Mouse (Mus musculus): ENCODE measurements around the gene Nod2. TPM values are rescaled to one million over a fixed set of nuclear protein-coding genes. Genes with fewer than 3 reads are reported as not detected.

The Nod2 gene
- polyA plus RNA-seq, 1 experiment from 2014 or later, result 0.38 TPM

GRCm38 (mm10) chr8:88689151-88689550 lies 42.0 kb downstream of the Nod2 start:
- no peak overlapping the region for H3K9ac ChIP-seq (ENCODE audit: low read depth, low read length)
- no peak for DNase-seq (ENCODE audit: low spot score)
- H3K27ac ChIP-seq, result no peak overlapping the region
- no peaks in the 10 kb centered on the region for H3K36me3 ChIP-seq (ENCODE audit: insufficient read depth, low read length)
- no peak overlapping the region for H3K4me2 ChIP-seq (ENCODE audit: low read length)
- H3K4me1 ChIP-seq (replicated peaks; ENCODE audit: insufficient read depth, low read length), result 0 out of 2 replicates have a peak, but pooled peaks cover 3% of the 10 kb centered on the region
- no peaks in the 10 kb centered on the region for H3K9me3 ChIP-seq (replicated peaks; ENCODE audit: low read length)
- WGBS, result 59% methylated on average over 6 of the region's 6 CpGs
- ATAC-seq (replicated peaks; ENCODE audit: low FRiP score, low read depth), result no peak
- no peak overlapping the region for H3K4me3 ChIP-seq (replicated peaks; ENCODE audit: low read depth, low read length)
- H3K27me3 ChIP-seq (ENCODE audit: insufficient read depth, low read length), result no peaks in the 10 kb centered on the region
- no peak for TF ChIP-seq CTCF (IDR thresholded peaks at IDR 0.05; ENCODE audit: low read depth)

DNA sequence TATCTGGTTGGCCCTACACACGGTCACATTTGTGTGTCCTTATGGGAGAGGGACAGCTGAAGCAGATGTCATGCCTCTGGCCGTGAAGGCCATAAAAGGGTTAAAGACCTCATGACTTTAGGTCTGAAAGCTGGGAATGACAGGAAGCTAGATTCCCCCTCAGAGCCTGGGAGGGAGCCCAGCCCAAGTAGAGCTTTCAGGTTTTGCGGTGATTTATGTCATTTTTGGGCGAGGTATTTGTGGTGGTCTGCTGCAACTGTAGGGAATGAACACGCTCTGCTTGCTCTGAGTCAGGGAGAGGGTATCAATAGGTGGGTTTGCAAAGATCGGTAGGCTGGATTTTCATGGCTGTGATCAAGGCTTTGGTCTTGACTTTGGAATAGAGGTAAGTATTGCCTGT lies 42.8 kb downstream of the Nod2 start:
- Histone ChIP-seq H3K4me3 (replicated peaks; ENCODE audit: low read depth, low read length) (no peak overlapping the region), H3K4me1 (replicated peaks; ENCODE audit: insufficient read depth, low read length) (0 out of 2 replicates have a peak, but pooled peaks cover 3% of the 10 kb centered on the region), H3K27ac (no peak overlapping the region), H3K9me3 (replicated peaks; ENCODE audit: low read length) (no peaks in the 10 kb centered on the region), H3K9ac (ENCODE audit: low read depth, low read length) (no peak overlapping the region), H3K27me3 (ENCODE audit: insufficient read depth, low read length) (no peaks in the 10 kb centered on the region), H3K36me3 (ENCODE audit: insufficient read depth, low read length) (no peaks in the 10 kb centered on the region), H3K4me2 (ENCODE audit: low read length) (no peak overlapping the region)
- no peak for ATAC-seq (replicated peaks; ENCODE audit: low FRiP score, low read depth)
- 68% methylated on average over 6 of the region's 6 CpGs for WGBS
- TF ChIP-seq CTCF (IDR thresholded peaks at IDR 0.05; ENCODE audit: low read depth), result no peak
- DNase-seq (ENCODE audit: low spot score), result no peak

DNA sequence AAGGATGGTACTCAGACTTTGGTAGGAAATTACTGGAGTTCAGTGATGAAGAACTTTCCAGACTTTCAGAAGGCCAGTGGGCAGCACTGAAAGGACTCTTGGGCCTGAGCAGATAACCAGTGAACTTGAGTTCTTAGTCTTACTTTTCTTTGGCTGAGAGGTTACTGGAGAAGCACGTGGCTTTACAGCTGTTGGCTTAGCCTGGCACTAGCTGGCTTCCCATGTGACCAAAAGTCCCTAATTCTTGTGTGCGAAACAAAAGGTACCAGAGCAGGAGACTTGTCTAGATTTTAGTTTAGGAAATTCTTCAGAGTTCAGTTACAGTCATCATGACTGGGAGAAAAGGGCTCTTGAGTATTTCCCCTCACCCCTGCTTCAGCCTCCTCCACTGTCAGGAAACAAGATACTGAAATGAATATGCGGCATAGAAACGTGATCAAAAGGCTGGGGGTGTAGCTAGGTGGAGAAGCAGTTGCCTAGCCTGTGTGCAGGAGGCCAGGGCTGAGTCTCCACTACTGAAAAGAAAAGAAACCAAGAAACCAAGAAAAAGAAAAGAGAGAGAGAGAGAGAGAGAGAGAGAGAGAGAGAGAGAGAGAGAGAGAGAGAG lies 44.3 kb downstream of the Nod2 start:
- DNase-seq (ENCODE audit: low spot score), result peak; percentile 59
- Histone ChIP-seq H3K4me1 (replicated peaks; ENCODE audit: insufficient read depth, low read length) (0 out of 2 replicates have a peak, but pooled peaks cover 3% of the 10 kb centered on the region), H3K27ac (0 out of 2 replicates have a peak overlapping the region, but pooled peaks have one; percentile 31), H3K36me3 (ENCODE audit: insufficient read depth, low read length) (no peaks in the 10 kb centered on the region), H3K9ac (ENCODE audit: low read depth, low read length) (no peak overlapping the region), H3K27me3 (ENCODE audit: insufficient read depth, low read length) (no peaks in the 10 kb centered on the region), H3K9me3 (replicated peaks; ENCODE audit: low read length) (no peaks in the 10 kb centered on the region), H3K4me2 (ENCODE audit: low read length) (no peak overlapping the region), H3K4me3 (replicated peaks; ENCODE audit: low read depth, low read length) (no peak overlapping the region)
- no peak for TF ChIP-seq CTCF (IDR thresholded peaks at IDR 0.05; ENCODE audit: low read depth)
- no peak for ATAC-seq (replicated peaks; ENCODE audit: low FRiP score, low read depth)
- 23% methylated on average over 4 of the region's 4 CpGs for WGBS

DNA sequence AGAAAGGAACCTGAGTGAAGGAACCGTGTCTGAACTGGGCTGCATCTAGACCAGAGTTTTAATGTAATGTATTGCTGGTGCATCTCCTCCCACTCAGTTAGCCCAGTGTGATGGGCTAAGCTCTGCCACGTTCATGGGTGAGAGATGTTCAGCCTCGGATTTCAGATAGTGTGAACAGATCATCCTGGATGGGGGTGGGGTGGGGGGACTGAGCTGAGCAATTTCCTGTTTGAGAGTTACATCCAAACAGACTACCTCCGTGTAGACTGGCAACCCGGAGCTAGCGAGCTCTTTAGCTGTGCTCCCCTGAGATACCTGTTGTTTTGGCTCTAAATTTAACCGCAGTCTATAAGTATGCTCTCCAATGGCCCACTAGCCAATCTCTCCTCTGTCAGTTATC lies 44.8 kb downstream of the Nod2 start:
- H3K27ac ChIP-seq, result no peak overlapping the region
- peak; percentile 34 for DNase-seq (ENCODE audit: low spot score)
- H3K9me3 ChIP-seq (replicated peaks; ENCODE audit: low read length), result no peaks in the 10 kb centered on the region
- no peak for ATAC-seq (replicated peaks; ENCODE audit: low FRiP score, low read depth)
- H3K36me3 ChIP-seq (ENCODE audit: insufficient read depth, low read length), result no peaks in the 10 kb centered on the region
- no peak for TF ChIP-seq CTCF (IDR thresholded peaks at IDR 0.05; ENCODE audit: low read depth)
- 0 out of 2 replicates have a peak, but pooled peaks cover 3% of the 10 kb centered on the region for H3K4me1 ChIP-seq (replicated peaks; ENCODE audit: insufficient read depth, low read length)
- no peak overlapping the region for H3K4me2 ChIP-seq (ENCODE audit: low read length)
- H3K27me3 ChIP-seq (ENCODE audit: insufficient read depth, low read length), result no peaks in the 10 kb centered on the region
- H3K4me3 ChIP-seq (replicated peaks; ENCODE audit: low read depth, low read length), result no peak overlapping the region
- 21% methylated on average over 7 of the region's 7 CpGs for WGBS
- H3K9ac ChIP-seq (ENCODE audit: low read depth, low read length), result no peak overlapping the region

DNA sequence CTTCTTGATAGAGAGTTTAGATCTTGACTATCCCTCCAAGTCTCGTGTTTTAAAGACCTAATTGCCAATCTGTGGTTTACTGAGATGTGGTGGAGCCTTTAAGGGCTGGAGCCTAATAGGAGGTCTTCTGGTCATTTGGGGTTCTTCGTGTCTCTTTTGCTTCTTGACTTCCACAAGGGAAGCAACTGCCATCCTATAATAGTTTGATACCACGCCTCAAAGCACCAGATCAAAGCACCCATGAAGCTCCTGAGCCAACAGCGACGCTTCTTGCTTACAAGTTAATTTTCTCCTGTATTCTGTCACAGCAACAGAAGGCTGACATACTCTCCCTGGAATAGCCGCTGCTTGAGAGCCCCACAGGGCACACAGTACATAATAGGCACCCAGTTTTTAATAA lies 45.8 kb downstream of the Nod2 start:
- TF ChIP-seq CTCF (IDR thresholded peaks at IDR 0.05; ENCODE audit: low read depth), result no peak
- peaks cover 4% of the 10 kb centered on the region; the same call in 1 of the 2 replicates for H3K4me1 ChIP-seq (replicated peaks; ENCODE audit: insufficient read depth, low read length)
- 52% methylated on average over 6 of the region's 6 CpGs for WGBS
- no peak overlapping the region for H3K4me3 ChIP-seq (replicated peaks; ENCODE audit: low read depth, low read length)
- H3K27me3 ChIP-seq (ENCODE audit: insufficient read depth, low read length), result no peaks in the 10 kb centered on the region
- DNase-seq (ENCODE audit: low spot score) (no peak), ATAC-seq (replicated peaks; ENCODE audit: low FRiP score, low read depth) (no peak)
- H3K9me3 ChIP-seq (replicated peaks; ENCODE audit: low read length), result no peaks in the 10 kb centered on the region
- no peaks in the 10 kb centered on the region for H3K36me3 ChIP-seq (ENCODE audit: insufficient read depth, low read length)
- no peak overlapping the region for H3K27ac ChIP-seq
- H3K4me2 ChIP-seq (ENCODE audit: low read length), result no peak overlapping the region
- H3K9ac ChIP-seq (ENCODE audit: low read depth, low read length), result no peak overlapping the region

GRCm38 (mm10) chr8:88693376-88693775 lies 46.3 kb downstream of the Nod2 start:
- Histone ChIP-seq H3K27me3 (ENCODE audit: insufficient read depth, low read length) (no peaks in the 10 kb centered on the region), H3K9ac (ENCODE audit: low read depth, low read length) (no peak overlapping the region), H3K4me3 (replicated peaks; ENCODE audit: low read depth, low read length) (no peak overlapping the region), H3K27ac (no peak overlapping the region), H3K9me3 (replicated peaks; ENCODE audit: low read length) (no peaks in the 10 kb centered on the region), H3K36me3 (ENCODE audit: insufficient read depth, low read length) (no peaks in the 10 kb centered on the region), H3K4me2 (ENCODE audit: low read length) (no peak overlapping the region), H3K4me1 (replicated peaks; ENCODE audit: insufficient read depth, low read length) (peaks cover 7% of the 10 kb centered on the region; the same call in 1 of the 2 replicates)
- no peak for ATAC-seq (replicated peaks; ENCODE audit: low FRiP score, low read depth)
- DNase-seq (ENCODE audit: low spot score), result no peak
- WGBS, result 84% methylated on average over 4 of the region's 4 CpGs
- TF ChIP-seq CTCF (IDR thresholded peaks at IDR 0.05; ENCODE audit: low read depth), result no peak

DNA sequence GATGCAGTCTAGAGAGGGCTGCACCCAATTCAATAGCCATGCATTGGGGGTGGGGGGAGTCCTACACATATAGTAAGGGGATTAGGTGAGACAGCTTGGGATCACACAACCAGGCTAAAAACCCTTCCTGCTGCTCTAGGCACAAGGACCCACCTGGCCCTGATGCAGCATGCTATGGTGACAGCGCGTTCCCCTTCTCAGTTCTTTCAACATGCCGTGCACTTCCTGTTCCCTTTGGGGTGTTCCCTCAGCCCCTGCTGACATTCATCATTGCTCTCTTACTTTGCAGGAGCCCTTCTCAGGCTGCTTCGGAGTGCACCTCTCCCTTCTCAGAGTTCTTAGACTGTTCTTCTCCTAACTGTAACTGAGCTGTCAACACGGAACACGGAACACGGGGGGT lies 47.2 kb downstream of the Nod2 start:
- no peak overlapping the region for H3K4me2 ChIP-seq (ENCODE audit: low read length)
- no peaks in the 10 kb centered on the region for H3K27me3 ChIP-seq (ENCODE audit: insufficient read depth, low read length)
- 75% methylated on average over 7 of the region's 7 CpGs for WGBS
- ATAC-seq (replicated peaks; ENCODE audit: low FRiP score, low read depth) (no peak), DNase-seq (ENCODE audit: low spot score) (no peak)
- no peaks in the 10 kb centered on the region for H3K9me3 ChIP-seq (replicated peaks; ENCODE audit: low read length)
- no peaks in the 10 kb centered on the region for H3K36me3 ChIP-seq (ENCODE audit: insufficient read depth, low read length)
- H3K9ac ChIP-seq (ENCODE audit: low read depth, low read length), result no peak overlapping the region
- H3K4me1 ChIP-seq (replicated peaks; ENCODE audit: insufficient read depth, low read length), result peaks cover 7% of the 10 kb centered on the region; the same call in 1 of the 2 replicates
- no peak for TF ChIP-seq CTCF (IDR thresholded peaks at IDR 0.05; ENCODE audit: low read depth)
- no peak overlapping the region for H3K27ac ChIP-seq
- H3K4me3 ChIP-seq (replicated peaks; ENCODE audit: low read depth, low read length), result no peak overlapping the region
